Mouse (Mus musculus): ENCODE data around the gene Serpinb9b. TPM values are rescaled to one million over a fixed set of nuclear protein-coding genes. Genes with fewer than 3 reads are reported as not detected.

Gene Serpinb9b
- polyA plus RNA-seq (2014; fragmentation: Nextera tagmentation; extraction: Ambion mirVana): not detected in 2 replicates

- Histone ChIP-seq H3K27ac (ENCODE audit: low read depth, low read length) (no peak within 1 kb of the TSS), H3K27me3 (replicated peaks; ENCODE audit: control insufficient read depth, insufficient read depth, low read length) (no peaks in the 10 kb centered on the region), H3K4me1 (replicated peaks; ENCODE audit: control insufficient read depth, insufficient read depth, low read length) (no peaks in the 10 kb centered on the region), H3K9me3 (ENCODE audit: control insufficient read depth, low read length) (no peaks in the 10 kb centered on the region), H3K36me3 (ENCODE audit: control insufficient read depth, insufficient read depth, low read length) (no peaks in the 10 kb centered on the region), H3K4me3 (ENCODE audit: low read depth, low read length) (no peak within 1 kb of the TSS), H3K9ac (ENCODE audit: low read depth, low read length) (no peak within 1 kb of the TSS), H3K4me2 (no peak within 1 kb of the TSS)
- ATAC-seq (replicated peaks; ENCODE audit: low FRiP score): no peak
- DNase-seq (ENCODE audit: low spot score): no peak
- WGBS: 75% methylated on average over 2 of the region's 2 CpGs
Observed at GRCm38 (mm10) chr13:33027244-33027643, at the start of gene Serpinb9b. Gene Serpinb9b (plus strand): TSS chr13:33027416.

DNA sequence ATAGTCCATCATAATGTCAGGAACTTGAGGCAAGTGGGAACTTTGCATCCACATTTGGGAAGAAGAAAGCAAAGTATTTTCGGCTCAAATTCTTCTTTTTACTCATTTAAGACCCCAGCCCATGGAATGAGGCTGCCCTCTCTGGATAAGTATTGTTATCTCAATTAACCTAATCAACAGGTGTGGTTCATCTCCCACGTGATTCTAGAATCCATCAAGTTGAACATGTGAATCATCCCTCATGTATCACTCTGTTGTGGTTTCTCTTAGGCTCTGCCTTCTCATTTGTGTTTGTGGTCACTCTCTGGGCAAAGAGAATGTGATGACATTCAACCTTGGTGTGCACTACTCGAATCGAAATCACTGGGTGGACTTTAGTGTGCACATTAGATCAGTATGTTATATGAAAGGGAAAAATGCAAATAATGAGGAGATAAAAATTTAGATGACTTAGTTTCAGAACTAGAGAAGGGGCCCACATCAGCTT, 44.6 kb upstream of the Serpinb9b start:
- Histone ChIP-seq H3K27ac (ENCODE audit: low read depth, low read length) (no peak overlapping the region), H3K4me1 (replicated peaks; ENCODE audit: control insufficient read depth, insufficient read depth, low read length) (no peaks in the 10 kb centered on the region), H3K9me3 (ENCODE audit: control insufficient read depth, low read length) (no peaks in the 10 kb centered on the region), H3K36me3 (ENCODE audit: control insufficient read depth, insufficient read depth, low read length) (no peaks in the 10 kb centered on the region), H3K27me3 (replicated peaks; ENCODE audit: control insufficient read depth, insufficient read depth, low read length) (no peaks in the 10 kb centered on the region), H3K4me3 (ENCODE audit: low read depth, low read length) (no peak overlapping the region), H3K4me2 (no peak overlapping the region), H3K9ac (ENCODE audit: low read depth, low read length) (no peak overlapping the region)
- DNase-seq (ENCODE audit: low spot score) (no peak), ATAC-seq (replicated peaks; ENCODE audit: low FRiP score) (no peak)
- 69% methylated on average over 4 of the region's 4 CpGs for WGBS

DNA sequence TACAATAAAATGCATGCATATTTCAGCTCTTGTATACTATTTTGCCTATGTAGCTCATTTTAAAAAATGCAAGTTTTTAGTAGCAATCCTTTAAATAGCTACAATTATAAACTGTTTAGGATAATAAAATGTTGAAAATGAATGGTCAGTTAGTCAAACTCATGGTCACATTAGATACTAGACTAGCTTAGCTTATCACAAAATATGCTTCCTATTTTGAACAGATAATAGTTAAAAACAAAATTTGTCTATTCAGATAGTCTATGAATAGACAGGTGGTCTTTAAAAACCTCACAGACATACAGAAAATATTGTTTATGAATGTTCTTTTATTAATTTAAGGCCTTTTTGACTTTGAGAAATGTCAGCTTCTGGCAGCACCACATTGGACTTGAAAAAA, 41.0 kb upstream of the Serpinb9b start:
- ATAC-seq (replicated peaks; ENCODE audit: low FRiP score): no peak
- no peaks in the 10 kb centered on the region for H3K4me1 ChIP-seq (replicated peaks; ENCODE audit: control insufficient read depth, insufficient read depth, low read length)
- H3K27ac ChIP-seq (ENCODE audit: low read depth, low read length): no peak overlapping the region
- H3K9me3 ChIP-seq (ENCODE audit: control insufficient read depth, low read length): no peaks in the 10 kb centered on the region
- H3K4me2 ChIP-seq: no peak overlapping the region
- H3K4me3 ChIP-seq (ENCODE audit: low read depth, low read length): no peak overlapping the region
- DNase-seq (ENCODE audit: low spot score): no peak
- H3K27me3 ChIP-seq (replicated peaks; ENCODE audit: control insufficient read depth, insufficient read depth, low read length): no peaks in the 10 kb centered on the region
- no peaks in the 10 kb centered on the region for H3K36me3 ChIP-seq (ENCODE audit: control insufficient read depth, insufficient read depth, low read length)
- H3K9ac ChIP-seq (ENCODE audit: low read depth, low read length): no peak overlapping the region

- no peaks in the 10 kb centered on the region for H3K9me3 ChIP-seq (ENCODE audit: control insufficient read depth, low read length)
Observed at GRCm38 (mm10) chr13:32993152-32993893, 33.9 kb upstream of the Serpinb9b start.

GRCm38 (mm10) chr13:32993894-32994242, 33.3 kb upstream of the Serpinb9b start:
- Histone ChIP-seq H3K9me3 (ENCODE audit: control insufficient read depth, low read length) (no peaks in the 10 kb centered on the region), H3K36me3 (ENCODE audit: control insufficient read depth, insufficient read depth, low read length) (no peaks in the 10 kb centered on the region), H3K9ac (ENCODE audit: low read depth, low read length) (peak overlapping the region; percentile 44; the same call in 1 of the 2 replicates), H3K27me3 (replicated peaks; ENCODE audit: control insufficient read depth, insufficient read depth, low read length) (no peaks in the 10 kb centered on the region), H3K4me1 (replicated peaks; ENCODE audit: control insufficient read depth, insufficient read depth, low read length) (peaks cover 6% of the 10 kb centered on the region; the same call in 1 of the 2 replicates), H3K27ac (ENCODE audit: low read depth, low read length) (peak overlapping the region; percentile 88), H3K4me2 (peak overlapping the region; percentile 31), H3K4me3 (ENCODE audit: low read depth, low read length) (no peak overlapping the region)
- DNase-seq (ENCODE audit: low spot score) (no peak), ATAC-seq (replicated peaks; ENCODE audit: low FRiP score) (peak; percentile 23; the same call in 1 of the 2 replicates)
- 63% methylated on average over 2 of the region's 2 CpGs for WGBS

More at GRCm38 (mm10) chr13:32993152-32993893, 33.9 kb upstream of the Serpinb9b start:
- ATAC-seq (replicated peaks; ENCODE audit: low FRiP score) (peak; percentile 97), DNase-seq (ENCODE audit: low spot score) (peak; percentile 51)
- H3K4me3 ChIP-seq (ENCODE audit: low read depth, low read length): no peak overlapping the region
- peaks cover 6% of the 10 kb centered on the region; the same call in 1 of the 2 replicates for H3K4me1 ChIP-seq (replicated peaks; ENCODE audit: control insufficient read depth, insufficient read depth, low read length)
- WGBS: 29% methylated on average over 10 of the region's 10 CpGs
- peak overlapping the region; percentile 44; the same call in 1 of the 2 replicates for H3K9ac ChIP-seq (ENCODE audit: low read depth, low read length)
- peak overlapping the region; percentile 31 for H3K4me2 ChIP-seq
- H3K36me3 ChIP-seq (ENCODE audit: control insufficient read depth, insufficient read depth, low read length): no peaks in the 10 kb centered on the region
- no peaks in the 10 kb centered on the region for H3K27me3 ChIP-seq (replicated peaks; ENCODE audit: control insufficient read depth, insufficient read depth, low read length)
- peak overlapping the region; percentile 88 for H3K27ac ChIP-seq (ENCODE audit: low read depth, low read length)

GRCm38 (mm10) chr13:32995051-32995450, 32.2 kb upstream of the Serpinb9b start:
- H3K27ac ChIP-seq (ENCODE audit: low read depth, low read length): no peak overlapping the region

DNA sequence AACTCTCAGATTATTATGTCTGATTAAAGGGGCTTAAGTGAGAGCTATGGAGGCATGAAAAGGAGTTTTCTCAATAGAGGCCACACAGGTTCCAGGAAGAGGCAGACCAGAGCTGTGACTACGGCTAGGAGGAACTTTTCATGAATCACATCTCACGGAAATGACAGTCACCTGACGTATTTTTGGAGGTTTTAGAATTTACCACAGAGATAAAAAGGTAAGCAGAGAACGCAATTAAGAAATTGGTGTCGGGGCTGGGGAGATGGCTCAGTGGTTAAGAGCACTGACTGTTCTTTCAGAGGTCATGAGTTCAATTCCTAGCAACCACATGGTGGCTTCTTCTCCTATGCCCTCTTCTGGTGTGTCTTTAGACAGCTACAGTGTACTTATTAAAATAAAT, 25.9 kb upstream of the Serpinb9b start:
- Histone ChIP-seq H3K4me3 (ENCODE audit: low read depth, low read length) (no peak overlapping the region), H3K9me3 (ENCODE audit: control insufficient read depth, low read length) (no peaks in the 10 kb centered on the region), H3K9ac (ENCODE audit: low read depth, low read length) (no peak overlapping the region), H3K4me1 (replicated peaks; ENCODE audit: control insufficient read depth, insufficient read depth, low read length) (0 out of 2 replicates have a peak, but pooled peaks cover 4% of the 10 kb centered on the region), H3K27ac (ENCODE audit: low read depth, low read length) (no peak overlapping the region), H3K27me3 (replicated peaks; ENCODE audit: control insufficient read depth, insufficient read depth, low read length) (no peaks in the 10 kb centered on the region), H3K36me3 (ENCODE audit: control insufficient read depth, insufficient read depth, low read length) (no peaks in the 10 kb centered on the region), H3K4me2 (no peak overlapping the region)
- no peak for DNase-seq (ENCODE audit: low spot score)
- 85% methylated on average over 5 of the region's 5 CpGs for WGBS
- ATAC-seq (replicated peaks; ENCODE audit: low FRiP score): no peak

More at GRCm38 (mm10) chr13:32995051-32995450, 32.2 kb upstream of the Serpinb9b start:
- no peaks in the 10 kb centered on the region for H3K36me3 ChIP-seq (ENCODE audit: control insufficient read depth, insufficient read depth, low read length)
- no peak overlapping the region for H3K4me2 ChIP-seq
- WGBS: 80% methylated on average over 4 of the region's 4 CpGs
- no peaks in the 10 kb centered on the region for H3K27me3 ChIP-seq (replicated peaks; ENCODE audit: control insufficient read depth, insufficient read depth, low read length)
- ATAC-seq (replicated peaks; ENCODE audit: low FRiP score): no peak
- no peak overlapping the region for H3K9ac ChIP-seq (ENCODE audit: low read depth, low read length)
- H3K4me1 ChIP-seq (replicated peaks; ENCODE audit: control insufficient read depth, insufficient read depth, low read length): peaks cover 6% of the 10 kb centered on the region; the same call in 1 of the 2 replicates
- H3K9me3 ChIP-seq (ENCODE audit: control insufficient read depth, low read length): no peaks in the 10 kb centered on the region
- DNase-seq (ENCODE audit: low spot score): no peak
- H3K4me3 ChIP-seq (ENCODE audit: low read depth, low read length): no peak overlapping the region

DNA sequence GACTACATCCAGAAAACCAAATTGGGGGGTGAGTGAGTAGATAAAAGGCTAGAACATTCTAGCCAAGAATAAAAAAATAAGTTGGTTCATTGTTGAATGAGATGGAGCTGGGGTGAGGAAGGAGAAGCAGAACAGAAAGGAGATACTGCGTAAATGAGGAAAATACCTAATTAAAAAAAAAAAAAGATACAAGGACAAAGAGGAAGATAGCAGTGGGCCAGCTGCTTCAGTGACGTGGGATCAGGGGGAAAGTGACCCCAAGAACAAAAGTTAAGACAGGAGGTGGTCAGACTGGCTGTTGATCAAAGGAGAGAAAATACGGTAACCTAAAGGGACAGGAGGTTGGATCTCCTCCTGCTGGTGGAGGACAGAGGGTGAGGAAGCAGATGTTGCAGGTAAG, 24.3 kb upstream of the Serpinb9b start, which contains the start of gene Serpinb9:
Gene Serpinb9, plus strand, starts transcription at position 301 of the 400 bp plus-strand sequence.
- H3K9me3 ChIP-seq (ENCODE audit: control insufficient read depth, low read length): no peaks in the 10 kb centered on the region
- H3K4me2 ChIP-seq: peak within 1 kb of the TSS; percentile 83
- H3K27ac ChIP-seq (ENCODE audit: low read depth, low read length): peak within 1 kb of the TSS; percentile 85
- DNase-seq (ENCODE audit: low spot score): no peak
- peak within 1 kb of the TSS; percentile 52 for H3K4me3 ChIP-seq (ENCODE audit: low read depth, low read length)
- H3K9ac ChIP-seq (ENCODE audit: low read depth, low read length): peak within 1 kb of the TSS; percentile 75
- 86% methylated on average over 3 of the region's 3 CpGs for WGBS
- ATAC-seq (replicated peaks; ENCODE audit: low FRiP score): no peak
- H3K36me3 ChIP-seq (ENCODE audit: control insufficient read depth, insufficient read depth, low read length): no peaks in the 10 kb centered on the region
- H3K4me1 ChIP-seq (replicated peaks; ENCODE audit: control insufficient read depth, insufficient read depth, low read length): 0 out of 2 replicates have a peak, but pooled peaks cover 4% of the 10 kb centered on the region
- no peaks in the 10 kb centered on the region for H3K27me3 ChIP-seq (replicated peaks; ENCODE audit: control insufficient read depth, insufficient read depth, low read length)

Measured in liver, embryonic 11.5 days (tissue).